Mouse (Mus musculus) hindbrain, embryonic 11.5 days (tissue): Measurements from ENCODE around the gene Swt1. TPM values are rescaled to one million over a fixed set of nuclear protein-coding genes. Genes with fewer than 3 reads are reported as not detected.
A peak's percentile ranks its signal among the peaks of the same experiment; 100 is the strongest.

ENCODE experiments used
- ATAC-seq: fragments of 200-750 bp; cut with Nextera tagmentation; 2 replicates; pipeline ENCODE4 v1.8.0; 2017; ENCODE audit warnings: mild to moderate bottlenecking, moderate TSS enrichment, moderate library complexity; ENCODE audit not compliant: low FRiP score
- DNase-seq: peaks from one replicate; pipeline ENCODE4 v3.0.0-alpha.2; 2015; ENCODE audit warnings: low spot score
- H3K27ac ChIP-seq: fragments of 300-500 bp; sonication (generic); 2 replicates; pipeline ENCODE4 v1.5.1; 2014; ENCODE audit warnings: mild to moderate bottlenecking, low read depth, low read length
- H3K27me3 ChIP-seq: fragments of 300-500 bp; sonication (generic); 2 replicates; pipeline ENCODE4 v1.6.1; 2014; ENCODE audit warnings: mild to moderate bottlenecking, low read length, moderate library complexity, mixed read lengths; ENCODE audit not compliant: control insufficient read depth, insufficient read depth
- H3K36me3 ChIP-seq: fragments of 300-500 bp; sonication (generic); 2 replicates; pipeline ENCODE4 v1.6.1; 2014; ENCODE audit warnings: mild to moderate bottlenecking, low read length, moderate library complexity, mixed read lengths; ENCODE audit not compliant: control insufficient read depth, insufficient read depth
- H3K4me1 ChIP-seq: fragments of 300-500 bp; sonication (generic); replicated peaks from 2 replicates; pipeline ENCODE4 v1.6.1; 2014; ENCODE audit warnings: low read length, mixed read lengths; ENCODE audit not compliant: control insufficient read depth, insufficient read depth
- H3K4me2 ChIP-seq: fragments of 300-500 bp; sonication (generic); replicated peaks from 2 replicates; pipeline ENCODE4 v1.6.1; 2014; ENCODE audit warnings: mild to moderate bottlenecking, low read depth, low read length
- H3K4me3 ChIP-seq: fragments of 300-500 bp; sonication (generic); 2 replicates; pipeline ENCODE4 v1.5.1; 2014; ENCODE audit warnings: low read depth, low read length
- H3K9ac ChIP-seq: fragments of 300-500 bp; sonication (generic); 2 replicates; pipeline ENCODE4 v1.6.1; 2014; ENCODE audit warnings: low read depth, low read length
- H3K9me3 ChIP-seq: fragments of 300-500 bp; sonication (generic); 2 replicates; pipeline ENCODE4 v1.6.1; 2016; ENCODE audit warnings: low read length; ENCODE audit not compliant: control insufficient read depth
- WGBS: fragments of 180-500 bp; shearing (Covaris S2); extraction: QIAGEN DNeasy Blood & Tissue Kit; methylation state at CpG from one replicate; pipeline ENCODE4 v1.1.7; 2014; 5-methylcytosine and 5-hydroxymethylcytosine counted together
- polyA plus RNA-seq: library from polyadenylated mRNA; unstranded; fragments of >200 nt; fragmentation: Nextera tagmentation; extraction: Ambion mirVana; gene quantifications from 2 replicates; pipeline ENCODE4 v1.2.1, GENCODE M21; 2014

The Swt1 gene
- polyA plus RNA-seq, 1 experiment from 2014 or later: 27.6 TPM

DNA sequence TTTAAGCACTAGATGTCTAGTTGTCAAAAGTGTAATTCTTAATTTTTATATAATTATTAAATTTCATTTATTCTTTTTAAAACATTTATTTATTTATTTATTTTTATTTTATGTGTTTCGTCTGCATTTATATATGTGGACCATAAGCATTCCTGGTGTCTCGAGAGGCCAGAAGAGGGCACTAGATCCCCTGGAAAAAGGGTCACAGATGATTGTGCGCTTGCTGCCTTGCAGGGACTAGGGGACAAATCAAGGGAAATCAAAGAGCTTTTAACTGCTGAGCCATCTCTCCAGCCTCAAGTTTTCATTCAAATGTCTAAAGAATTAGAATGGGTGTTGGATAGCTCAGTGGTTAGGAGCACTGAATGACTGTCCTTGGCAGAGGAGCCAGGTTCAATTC lies 50.9 kb downstream of the Swt1 start:
- no peak overlapping the region for H3K4me3 ChIP-seq
- no peak overlapping the region for H3K4me2 ChIP-seq
- 89% methylated on average over 3 of the region's 3 CpGs for WGBS
- H3K27me3 ChIP-seq: no peaks in the 10 kb centered on the region
- no peaks in the 10 kb centered on the region for H3K36me3 ChIP-seq
- no peak for DNase-seq
- no peaks in the 10 kb centered on the region for H3K4me1 ChIP-seq
- H3K9me3 ChIP-seq: no peaks in the 10 kb centered on the region
- no peak overlapping the region for H3K9ac ChIP-seq
- H3K27ac ChIP-seq: no peak overlapping the region
- no peak for ATAC-seq

DNA sequence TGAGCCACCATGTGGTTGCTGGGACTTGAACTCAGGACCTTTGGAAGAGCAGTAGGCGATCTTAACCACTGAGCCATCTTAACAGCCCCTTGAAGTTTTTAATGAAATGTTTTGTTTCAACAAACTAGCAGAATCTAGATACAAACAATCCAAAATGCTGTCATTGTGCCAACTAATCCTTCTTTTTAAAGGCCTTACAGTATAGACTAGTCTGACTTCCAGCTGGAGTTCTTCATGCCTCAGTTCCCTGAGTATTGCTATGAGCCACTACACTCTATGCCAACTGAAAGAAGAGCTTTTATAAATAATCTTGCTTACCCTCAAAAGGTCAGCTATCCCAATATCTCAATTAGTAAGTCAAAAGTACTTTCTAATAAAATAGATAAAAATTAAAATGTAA lies 55.4 kb downstream of the Swt1 start:
- Histone ChIP-seq H3K9me3 (no peaks in the 10 kb centered on the region), H3K9ac (no peak overlapping the region)
- no peak for DNase-seq

DNA sequence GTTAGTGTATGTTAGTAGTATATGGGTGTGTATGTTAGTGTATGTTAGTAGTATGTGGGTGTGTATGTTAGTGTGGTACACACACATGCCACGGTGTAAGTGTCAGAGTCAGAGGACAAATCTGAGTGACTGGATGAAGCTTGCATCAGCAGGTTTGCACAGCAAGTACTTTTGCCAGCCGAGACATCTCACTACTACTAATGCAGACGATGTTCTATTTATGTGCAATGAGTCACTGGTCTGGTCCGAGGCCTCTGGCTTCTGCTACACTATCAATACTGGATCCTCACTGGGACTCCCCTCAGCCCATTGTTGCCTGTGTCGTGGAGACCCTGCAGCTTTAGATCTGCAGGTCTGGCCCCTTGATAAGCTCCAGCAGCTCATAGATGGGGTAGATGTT lies 56.7 kb downstream of the Swt1 start:
- Histone ChIP-seq H3K4me2 (no peak overlapping the region), H3K9me3 (no peaks in the 10 kb centered on the region), H3K36me3 (0 out of 2 replicates have a peak, but pooled peaks cover 3% of the 10 kb centered on the region), H3K9ac (no peak overlapping the region), H3K27ac (no peak overlapping the region), H3K4me3 (no peak overlapping the region), H3K27me3 (no peaks in the 10 kb centered on the region), H3K4me1 (no peaks in the 10 kb centered on the region)
- no peak for ATAC-seq
- no peak for DNase-seq
- WGBS: 92% methylated on average over 5 of the region's 5 CpGs

More for the DNA sequence above, 55.4 kb downstream of the Swt1 start:
- Histone ChIP-seq H3K4me3 (no peak overlapping the region), H3K27me3 (no peaks in the 10 kb centered on the region), H3K27ac (no peak overlapping the region), H3K4me1 (no peaks in the 10 kb centered on the region), H3K36me3 (0 out of 2 replicates have a peak, but pooled peaks cover 3% of the 10 kb centered on the region), H3K4me2 (no peak overlapping the region)
- ATAC-seq: no peak
- 85% methylated on average over 1 of the region's 1 CpGs for WGBS

DNA sequence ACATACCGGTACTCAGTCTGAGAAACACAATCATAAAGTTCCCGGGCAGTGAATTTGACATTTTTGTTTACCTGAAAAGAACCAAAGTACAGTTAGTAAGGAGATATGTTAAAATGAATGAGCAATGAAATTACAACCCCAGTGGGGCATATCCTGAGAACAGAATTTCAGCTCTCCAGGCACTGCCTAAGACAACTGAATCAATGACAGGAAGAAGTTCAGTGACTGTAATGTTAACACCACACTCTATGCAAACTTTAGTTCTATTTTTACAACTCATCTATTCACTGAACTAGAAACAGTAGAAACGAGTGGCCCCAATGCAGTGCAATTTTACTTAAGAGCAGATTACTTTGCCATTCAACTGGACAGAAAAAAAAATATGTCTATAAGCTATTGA lies 57.7 kb downstream of the Swt1 start:
- Histone ChIP-seq H3K36me3 (0 out of 2 replicates have a peak, but pooled peaks cover 5% of the 10 kb centered on the region), H3K9me3 (no peaks in the 10 kb centered on the region), H3K27me3 (no peaks in the 10 kb centered on the region), H3K4me1 (no peaks in the 10 kb centered on the region), H3K4me3 (no peak overlapping the region), H3K9ac (no peak overlapping the region), H3K4me2 (no peak overlapping the region), H3K27ac (no peak overlapping the region)
- DNase-seq: no peak
- no peak for ATAC-seq
- WGBS: 85% methylated on average over 3 of the region's 3 CpGs

DNA sequence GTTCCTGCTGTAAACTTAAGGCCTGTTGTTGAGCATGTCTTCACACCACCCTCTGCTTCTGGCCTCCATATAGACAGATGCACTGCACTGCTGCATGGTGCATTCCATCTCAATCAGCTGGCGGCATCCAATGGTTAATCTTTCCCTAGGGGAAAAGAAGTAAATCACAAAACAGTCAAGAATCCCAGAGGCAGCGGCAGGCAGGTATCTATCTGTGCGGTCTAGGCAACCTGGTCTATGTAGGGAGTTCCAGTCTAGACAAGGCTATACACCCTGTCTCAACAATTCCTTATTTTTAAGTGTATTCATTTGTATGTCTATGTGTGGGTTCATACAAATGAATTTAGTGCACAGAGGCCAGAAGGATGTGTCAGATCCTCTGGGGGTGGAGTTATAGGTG lies 59.8 kb downstream of the Swt1 start:
- no peaks in the 10 kb centered on the region for H3K9me3 ChIP-seq
- WGBS: 93% methylated on average over 3 of the region's 3 CpGs
- no peak overlapping the region for H3K9ac ChIP-seq
- H3K4me1 ChIP-seq: no peaks in the 10 kb centered on the region
- no peaks in the 10 kb centered on the region for H3K27me3 ChIP-seq
- peaks cover 5% of the 10 kb centered on the region; the same call in 1 of the 2 replicates for H3K36me3 ChIP-seq
- H3K4me3 ChIP-seq: no peak overlapping the region
- no peak overlapping the region for H3K4me2 ChIP-seq
- ATAC-seq (no peak), DNase-seq (no peak)
- no peak overlapping the region for H3K27ac ChIP-seq

DNA sequence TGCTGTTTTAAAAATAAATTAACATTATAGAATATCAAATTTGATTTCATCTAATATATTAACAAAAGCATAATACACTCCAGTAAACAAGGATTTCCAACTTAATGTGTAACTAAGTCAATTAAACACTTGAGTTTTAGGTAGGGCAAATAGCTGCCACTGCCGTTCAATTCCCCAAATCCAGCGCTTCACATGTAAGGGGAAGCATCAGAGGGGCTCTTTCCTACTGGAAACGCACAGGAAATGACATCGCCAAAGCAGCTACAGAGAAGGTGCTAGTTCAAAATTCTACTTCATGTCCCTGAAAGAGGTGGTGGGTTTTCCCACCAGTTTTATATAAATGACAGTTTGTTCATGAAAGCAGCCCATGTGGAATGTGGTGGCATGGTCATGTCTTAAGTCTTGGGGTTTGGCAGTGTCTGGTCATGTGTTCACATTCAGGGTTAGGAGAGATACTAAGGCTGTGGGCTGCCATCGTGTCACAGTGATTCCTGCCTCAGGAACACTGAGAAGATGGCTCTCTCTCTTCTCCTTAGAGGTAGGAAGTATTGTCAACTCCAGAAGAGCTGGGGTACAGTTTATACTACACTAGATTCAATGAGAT lies 60.4 kb downstream of the Swt1 start:
- no peaks in the 10 kb centered on the region for H3K27me3 ChIP-seq
- ATAC-seq (no peak), DNase-seq (no peak)
- no peaks in the 10 kb centered on the region for H3K4me1 ChIP-seq
- H3K9ac ChIP-seq: no peak overlapping the region
- no peak overlapping the region for H3K4me3 ChIP-seq
- H3K36me3 ChIP-seq: peaks cover 9% of the 10 kb centered on the region; the same call in 1 of the 2 replicates
- no peak overlapping the region for H3K27ac ChIP-seq
- 92% methylated on average over 5 of the region's 5 CpGs for WGBS
- H3K4me2 ChIP-seq: no peak overlapping the region
- no peaks in the 10 kb centered on the region for H3K9me3 ChIP-seq

DNA sequence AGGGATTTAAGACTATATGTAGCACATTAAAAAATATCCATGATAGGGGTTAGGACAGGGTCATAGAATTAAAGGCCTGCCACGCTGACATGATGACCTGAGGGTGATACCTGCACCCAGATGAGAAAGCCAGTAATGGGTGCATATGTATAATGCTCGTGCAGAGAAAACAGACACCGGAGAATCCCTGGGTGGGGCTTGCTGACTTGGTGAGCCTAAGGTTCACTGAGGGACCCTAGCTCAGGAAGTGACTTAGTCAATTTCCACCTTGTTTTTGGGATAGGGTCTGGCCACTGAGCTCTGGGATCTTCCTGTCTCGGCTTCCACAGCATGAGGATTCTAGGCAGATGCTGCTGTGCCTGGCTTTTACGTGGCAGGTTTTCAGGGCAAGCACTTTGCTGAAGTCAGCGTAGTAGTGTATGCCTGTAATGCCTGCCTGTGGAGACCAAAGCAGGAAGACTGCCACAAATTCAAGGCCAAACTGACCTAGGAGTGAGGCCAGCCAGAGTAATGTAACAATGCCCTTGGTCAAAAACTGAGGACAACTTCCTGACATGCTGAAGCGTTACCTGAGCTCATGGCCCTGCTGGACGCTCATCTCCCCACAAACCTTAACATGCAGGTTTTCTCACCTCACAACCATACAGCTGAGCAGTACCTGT lies 61.2 kb downstream of the Swt1 start:
- no peak for DNase-seq
- no peak overlapping the region for H3K4me3 ChIP-seq
- H3K9ac ChIP-seq: no peak overlapping the region
- H3K4me2 ChIP-seq: no peak overlapping the region
- peaks cover 9% of the 10 kb centered on the region; the same call in 1 of the 2 replicates for H3K36me3 ChIP-seq
- H3K4me1 ChIP-seq: no peaks in the 10 kb centered on the region
- H3K27me3 ChIP-seq: no peaks in the 10 kb centered on the region
- 91% methylated on average over 8 of the region's 8 CpGs for WGBS
- ATAC-seq: peak; percentile 13; the same call in 1 of the 2 replicates
- H3K27ac ChIP-seq: no peak overlapping the region
- no peaks in the 10 kb centered on the region for H3K9me3 ChIP-seq

DNA sequence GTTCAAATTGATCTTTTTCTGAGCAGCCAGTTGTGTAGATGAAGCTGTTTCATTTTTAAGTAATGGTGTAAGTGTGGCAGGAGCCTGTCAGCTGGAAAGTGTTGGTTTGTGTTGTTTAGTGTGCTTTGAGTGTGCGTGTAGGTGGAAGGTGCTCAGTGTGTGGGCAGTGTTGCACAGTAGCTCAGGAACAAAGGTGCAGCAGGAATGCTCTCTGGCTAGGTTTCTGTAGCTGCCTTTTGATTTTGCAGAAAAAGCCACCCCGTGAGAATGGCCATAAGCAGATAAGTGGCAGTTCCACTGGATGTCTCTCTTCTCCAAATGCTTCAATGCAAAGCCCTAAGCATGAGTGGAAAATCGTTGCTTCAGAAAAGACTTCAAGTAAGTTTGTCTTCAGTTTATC lies 68.9 kb downstream of the Swt1 start:
- 92% methylated on average over 3 of the region's 3 CpGs for WGBS
- no peak overlapping the region for H3K4me2 ChIP-seq
- H3K36me3 ChIP-seq: peaks cover 13% of the 10 kb centered on the region
- no peaks in the 10 kb centered on the region for H3K27me3 ChIP-seq
- ATAC-seq (no peak), DNase-seq (no peak)
- no peaks in the 10 kb centered on the region for H3K9me3 ChIP-seq
- H3K27ac ChIP-seq: no peak overlapping the region
- H3K4me1 ChIP-seq: no peaks in the 10 kb centered on the region
- H3K4me3 ChIP-seq: no peak overlapping the region
- no peak overlapping the region for H3K9ac ChIP-seq

DNA sequence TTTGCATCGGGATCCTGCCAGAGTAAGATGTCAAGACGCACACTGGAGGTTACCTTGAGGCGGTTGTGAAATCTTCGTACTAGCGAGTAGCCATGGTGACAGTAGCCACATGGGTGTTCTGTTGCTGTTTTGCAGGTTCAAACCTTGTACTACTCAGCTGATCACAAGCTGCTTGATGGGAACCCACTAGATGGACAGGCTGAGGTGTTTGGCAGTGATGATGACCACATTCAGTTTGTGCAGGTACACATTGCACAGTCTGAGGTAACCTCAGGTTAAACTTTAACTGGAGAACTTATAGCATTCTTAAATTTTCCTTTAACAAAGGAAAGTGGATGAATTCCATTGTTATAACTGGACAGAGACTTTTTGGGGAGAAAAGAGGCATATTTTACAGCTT lies 72.3 kb downstream of the Swt1 start:
- ATAC-seq (no peak), DNase-seq (no peak)
- no peak overlapping the region for H3K4me3 ChIP-seq
- H3K4me1 ChIP-seq: no peaks in the 10 kb centered on the region
- H3K9ac ChIP-seq: no peak overlapping the region
- H3K4me2 ChIP-seq: no peak overlapping the region
- no peaks in the 10 kb centered on the region for H3K9me3 ChIP-seq
- no peak overlapping the region for H3K27ac ChIP-seq
- H3K36me3 ChIP-seq: peaks cover 15% of the 10 kb centered on the region
- WGBS: 95% methylated on average over 5 of the region's 5 CpGs
- H3K27me3 ChIP-seq: no peaks in the 10 kb centered on the region
